Mouse (Mus musculus): ENCODE results near the gene Rpl15. TPM values are rescaled to one million over a fixed set of nuclear protein-coding genes. Genes with fewer than 3 reads are reported as not detected.
"Not testable (repeated sequence)": the region's sequence is repeated elsewhere in the genome, so short reads cannot be mapped to it uniquely, and the experiment has no call there.

Rpl15 gene
- polyA plus RNA-seq, 1 experiment from 2014 or later = 224 TPM

DNA sequence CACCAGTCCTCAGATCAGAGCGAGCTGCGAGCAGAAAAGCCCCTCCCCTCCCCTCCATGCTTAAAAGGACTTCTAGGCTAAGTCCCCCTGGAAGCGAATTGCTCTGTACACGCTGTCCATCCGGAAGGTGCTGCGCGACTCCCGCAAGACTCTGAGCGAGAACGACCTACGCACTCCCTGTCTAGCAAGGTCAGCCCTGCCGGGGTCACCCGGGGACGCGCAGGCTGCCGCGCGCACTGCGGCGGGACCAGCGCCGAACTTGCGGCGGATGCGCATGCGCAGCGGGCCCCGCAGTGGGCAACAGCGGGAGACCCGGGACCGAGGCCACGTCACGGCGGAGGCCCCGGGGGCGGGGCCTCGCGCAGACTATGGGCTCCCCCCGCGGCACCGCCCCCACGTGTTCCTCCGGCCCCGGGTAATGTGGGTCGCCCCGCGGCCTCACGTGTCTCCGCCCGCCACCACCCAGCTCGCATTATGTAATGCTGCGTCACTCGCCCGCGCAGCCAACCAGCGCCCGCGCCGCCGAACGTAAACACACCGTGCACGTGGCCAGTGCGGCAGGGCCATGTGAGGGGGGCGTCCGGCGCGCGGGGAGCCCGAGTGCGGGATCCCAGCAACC is 33.0 kb downstream of the Rpl15 start:
- Histone ChIP-seq H3K9me3 (ENCODE audit: low read length) (no peaks in the 10 kb centered on the region), H3K27me3 (ENCODE audit: insufficient read depth, low read length) (no peaks in the 10 kb centered on the region), H3K4me3 (ENCODE audit: low read depth, low read length) (peak overlapping the region; percentile 87), H3K27ac (ENCODE audit: low read depth) (peak overlapping the region; percentile 99), H3K4me1 (ENCODE audit: insufficient read depth) (peaks cover 21% of the 10 kb centered on the region), H3K9ac (replicated peaks) (peak overlapping the region; percentile 94), H3K4me2 (ENCODE audit: low read depth, low read length) (peak overlapping the region; percentile 93), H3K36me3 (replicated peaks; ENCODE audit: insufficient read depth, low read length) (no peaks in the 10 kb centered on the region)
- WGBS (ENCODE audit: insufficient replicate concordance) = under 1% methylated on average over 61 of the region's 71 CpGs
- peak; percentile 95 for DNase-seq
- peak; percentile 80 for ATAC-seq
- TF ChIP-seq CTCF (IDR thresholded peaks at IDR 0.05; ENCODE audit: low read depth) (no peak), EP300 (IDR thresholded peaks at IDR 0.05; ENCODE audit: low read depth) (0 out of 2 replicates have a peak, but pooled peaks have one; percentile 5)

DNA sequence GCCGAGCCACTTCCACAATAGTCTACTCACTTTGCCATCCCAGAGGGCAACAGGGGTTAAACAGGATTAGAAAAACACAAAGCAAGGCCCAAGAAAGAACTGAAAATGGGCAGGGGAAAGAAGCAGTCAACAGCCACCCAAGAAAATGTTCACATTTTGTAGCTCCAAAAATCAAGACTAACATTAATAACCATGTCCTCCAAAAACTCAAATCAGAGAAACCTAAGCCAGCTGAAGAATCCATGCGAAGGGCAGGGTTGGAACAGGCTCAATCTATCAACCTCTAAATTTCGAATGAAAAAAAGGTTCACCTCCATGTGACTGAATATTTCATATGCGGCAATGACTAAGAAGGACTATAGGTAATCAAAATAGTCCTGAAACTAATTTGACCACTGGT is 33.8 kb downstream of the Rpl15 start:
- Histone ChIP-seq H3K9me3 (ENCODE audit: low read length) (no peaks in the 10 kb centered on the region), H3K27ac (ENCODE audit: low read depth) (peak overlapping the region; percentile 99; the same call in 1 of the 2 replicates), H3K4me1 (ENCODE audit: insufficient read depth) (peaks cover 21% of the 10 kb centered on the region), H3K4me3 (ENCODE audit: low read depth, low read length) (no peak overlapping the region), H3K9ac (replicated peaks) (no peak overlapping the region), H3K4me2 (ENCODE audit: low read depth, low read length) (peak overlapping the region; percentile 93), H3K36me3 (replicated peaks; ENCODE audit: insufficient read depth, low read length) (no peaks in the 10 kb centered on the region), H3K27me3 (ENCODE audit: insufficient read depth, low read length) (no peaks in the 10 kb centered on the region)
- 69% methylated on average over 4 of the region's 4 CpGs for WGBS (ENCODE audit: insufficient replicate concordance)
- ATAC-seq (no peak), DNase-seq (no peak)
- no peak for TF ChIP-seq CTCF (IDR thresholded peaks at IDR 0.05; ENCODE audit: low read depth)
- no peak for TF ChIP-seq EP300 (IDR thresholded peaks at IDR 0.05; ENCODE audit: low read depth)

DNA sequence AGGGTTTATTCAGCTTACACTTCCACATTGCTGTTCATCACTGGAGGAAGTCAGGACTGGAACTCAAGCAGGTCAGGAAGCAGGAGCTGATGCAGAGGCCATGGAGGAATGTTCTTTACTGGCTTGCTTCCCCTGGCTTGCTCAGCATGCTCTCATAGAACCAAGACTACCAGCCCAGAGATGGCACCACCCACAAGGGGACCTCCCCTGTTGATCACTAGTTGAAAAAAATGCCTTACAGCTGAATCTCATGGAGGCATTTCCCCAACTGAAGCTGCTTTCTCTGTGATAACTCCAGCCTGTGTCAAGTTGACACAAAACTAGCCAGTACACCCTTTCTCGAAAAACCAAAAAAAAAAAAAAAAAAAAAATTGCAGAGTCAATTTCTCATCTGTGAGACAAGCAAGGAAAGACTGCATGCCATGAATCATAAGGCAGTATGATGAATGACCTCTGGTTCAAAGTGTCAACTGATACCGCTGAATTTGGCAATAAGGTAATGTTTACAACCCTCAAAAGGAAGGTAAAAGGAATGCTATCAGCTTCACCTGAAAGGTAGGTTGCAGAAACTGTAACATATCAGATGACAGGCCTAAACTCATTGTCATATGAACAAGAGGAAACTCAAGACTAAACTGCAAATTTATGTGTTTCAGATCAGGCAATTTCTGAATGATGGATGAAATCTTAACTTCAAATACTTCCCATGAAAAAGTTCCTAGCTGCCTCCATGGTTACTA is 34.5 kb downstream of the Rpl15 start:
- peaks cover 21% of the 10 kb centered on the region for H3K4me1 ChIP-seq (ENCODE audit: insufficient read depth)
- H3K9me3 ChIP-seq (ENCODE audit: low read length); H3K4me2 ChIP-seq (ENCODE audit: low read depth, low read length); DNase-seq; H3K27ac ChIP-seq (ENCODE audit: low read depth); H3K27me3 ChIP-seq (ENCODE audit: insufficient read depth, low read length); ATAC-seq; H3K4me3 ChIP-seq (ENCODE audit: low read depth, low read length); H3K36me3 ChIP-seq (replicated peaks; ENCODE audit: insufficient read depth, low read length); H3K9ac ChIP-seq (replicated peaks): not testable (repeated sequence)
- WGBS (ENCODE audit: insufficient replicate concordance) = 67% methylated on average over 2 of the region's 2 CpGs

DNA sequence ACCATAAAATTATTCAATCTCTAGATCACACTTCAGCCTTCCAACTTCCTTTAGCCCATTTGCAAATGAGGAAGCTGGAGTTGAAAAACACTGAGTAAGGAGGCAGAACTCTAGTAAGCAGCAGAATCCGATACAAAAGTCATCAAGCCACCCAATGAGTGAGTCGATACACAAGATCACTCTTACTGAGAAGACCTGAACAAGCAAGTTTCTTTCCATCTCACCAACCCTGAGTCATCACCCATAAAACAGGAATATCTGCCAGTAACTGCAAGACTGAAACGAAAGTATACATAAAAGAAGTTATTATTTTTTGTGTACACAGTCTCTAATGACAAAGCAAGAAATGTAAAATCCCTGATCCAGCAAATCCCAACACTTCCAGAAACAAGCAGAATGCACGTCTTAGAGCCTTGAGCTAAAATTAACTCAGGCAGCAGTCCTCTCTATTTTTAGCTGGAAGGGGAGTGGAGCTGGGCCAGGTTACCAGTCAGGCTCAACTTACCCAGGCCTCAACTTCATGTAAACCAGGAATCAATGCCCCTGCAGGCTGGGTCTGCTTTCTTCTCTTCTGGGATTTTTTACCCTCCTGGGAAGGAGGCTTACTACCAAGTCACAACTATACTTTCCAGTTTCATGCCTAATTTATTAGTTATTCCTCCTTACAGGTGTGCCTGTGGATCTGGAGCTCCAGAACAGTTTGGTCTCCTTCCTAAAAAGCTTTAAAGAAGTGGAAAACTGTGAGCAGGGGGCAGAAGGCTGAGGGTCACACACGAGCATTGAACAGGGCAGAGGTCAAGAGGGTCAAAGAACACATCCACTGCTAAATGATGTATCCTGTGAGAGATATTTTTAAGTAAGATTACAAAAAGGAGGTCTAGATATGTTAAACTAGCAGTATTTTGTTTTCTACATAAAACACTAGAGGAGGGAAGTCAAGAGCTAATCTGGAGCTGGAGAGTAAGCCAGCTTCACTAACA is 36.9 kb downstream of the Rpl15 start:
- Histone ChIP-seq H3K9ac (replicated peaks) (no peak overlapping the region), H3K27me3 (ENCODE audit: insufficient read depth, low read length) (no peaks in the 10 kb centered on the region), H3K4me2 (ENCODE audit: low read depth, low read length) (peak overlapping the region; percentile 7; the same call in 1 of the 2 replicates), H3K4me1 (ENCODE audit: insufficient read depth) (peaks cover 21% of the 10 kb centered on the region), H3K36me3 (replicated peaks; ENCODE audit: insufficient read depth, low read length) (no peaks in the 10 kb centered on the region), H3K4me3 (ENCODE audit: low read depth, low read length) (no peak overlapping the region), H3K9me3 (ENCODE audit: low read length) (no peaks in the 10 kb centered on the region), H3K27ac (ENCODE audit: low read depth) (peak overlapping the region; percentile 45; the same call in 1 of the 2 replicates)
- no peak for TF ChIP-seq CTCF (IDR thresholded peaks at IDR 0.05; ENCODE audit: low read depth)
- no peak for TF ChIP-seq EP300 (IDR thresholded peaks at IDR 0.05; ENCODE audit: low read depth)
- ATAC-seq (no peak), DNase-seq (no peak)
- WGBS (ENCODE audit: insufficient replicate concordance) = 41% methylated on average over 5 of the region's 5 CpGs

DNA sequence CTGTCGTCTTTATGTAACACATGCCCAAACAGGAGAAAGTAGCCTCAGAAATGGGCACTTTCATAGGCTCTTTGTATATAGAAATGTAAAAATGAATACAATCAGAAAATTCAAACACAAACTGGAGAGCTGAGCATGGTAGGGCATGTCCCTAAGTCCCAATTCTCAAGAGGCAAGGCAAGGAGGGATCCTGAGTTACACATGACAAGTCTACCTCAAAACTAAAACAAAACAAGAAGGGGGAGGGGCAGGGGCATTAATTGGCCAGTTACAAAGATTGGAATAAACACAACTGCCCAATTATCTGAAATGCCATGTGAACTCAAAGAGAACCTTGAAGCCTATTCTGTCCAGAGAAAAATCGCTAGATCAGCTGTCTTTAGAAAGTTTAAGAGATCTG is 38.1 kb downstream of the Rpl15 start:
- TF ChIP-seq CTCF (IDR thresholded peaks at IDR 0.05; ENCODE audit: low read depth) (no peak), EP300 (IDR thresholded peaks at IDR 0.05; ENCODE audit: low read depth) (no peak)
- H3K36me3 ChIP-seq (replicated peaks; ENCODE audit: insufficient read depth, low read length) = no peaks in the 10 kb centered on the region
- no peak overlapping the region for H3K9ac ChIP-seq (replicated peaks)
- WGBS (ENCODE audit: insufficient replicate concordance) = 74% methylated on average over 2 of the region's 2 CpGs
- no peak overlapping the region for H3K4me2 ChIP-seq (ENCODE audit: low read depth, low read length)
- peaks cover 17% of the 10 kb centered on the region for H3K4me1 ChIP-seq (ENCODE audit: insufficient read depth)
- no peak overlapping the region for H3K4me3 ChIP-seq (ENCODE audit: low read depth, low read length)
- no peak for ATAC-seq
- no peaks in the 10 kb centered on the region for H3K9me3 ChIP-seq (ENCODE audit: low read length)
- DNase-seq = no peak
- H3K27ac ChIP-seq (ENCODE audit: low read depth) = no peak overlapping the region
- no peaks in the 10 kb centered on the region for H3K27me3 ChIP-seq (ENCODE audit: insufficient read depth, low read length)

DNA sequence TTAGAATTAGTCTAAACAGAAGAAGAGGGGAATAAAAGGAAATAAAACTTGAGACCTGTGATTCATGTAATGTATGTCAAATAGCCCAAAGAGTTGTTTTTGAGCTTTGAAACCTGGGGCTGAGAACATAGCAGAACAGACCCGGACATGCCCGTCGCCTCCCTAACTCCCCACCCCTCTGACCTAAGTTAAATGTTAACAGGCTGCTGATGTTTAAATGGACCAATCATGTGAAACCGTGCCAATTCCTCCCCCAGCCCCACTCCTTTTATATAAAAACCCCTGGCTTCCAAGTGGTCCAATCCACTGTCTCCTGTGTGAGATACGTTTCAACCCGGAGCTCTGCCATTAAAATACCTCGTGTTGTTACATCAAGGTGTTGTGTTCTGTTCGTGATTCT is 39.3 kb downstream of the Rpl15 start:
- DNase-seq; ATAC-seq; H3K27ac ChIP-seq (ENCODE audit: low read depth); H3K4me3 ChIP-seq (ENCODE audit: low read depth, low read length); H3K27me3 ChIP-seq (ENCODE audit: insufficient read depth, low read length); H3K9me3 ChIP-seq (ENCODE audit: low read length); H3K36me3 ChIP-seq (replicated peaks; ENCODE audit: insufficient read depth, low read length); H3K9ac ChIP-seq (replicated peaks); H3K4me2 ChIP-seq (ENCODE audit: low read depth, low read length): not testable (repeated sequence)
- 88% methylated on average over 8 of the region's 8 CpGs for WGBS (ENCODE audit: insufficient replicate concordance)
- peaks cover 10% of the 10 kb centered on the region; the same call in 1 of the 2 replicates for H3K4me1 ChIP-seq (ENCODE audit: insufficient read depth)

DNA sequence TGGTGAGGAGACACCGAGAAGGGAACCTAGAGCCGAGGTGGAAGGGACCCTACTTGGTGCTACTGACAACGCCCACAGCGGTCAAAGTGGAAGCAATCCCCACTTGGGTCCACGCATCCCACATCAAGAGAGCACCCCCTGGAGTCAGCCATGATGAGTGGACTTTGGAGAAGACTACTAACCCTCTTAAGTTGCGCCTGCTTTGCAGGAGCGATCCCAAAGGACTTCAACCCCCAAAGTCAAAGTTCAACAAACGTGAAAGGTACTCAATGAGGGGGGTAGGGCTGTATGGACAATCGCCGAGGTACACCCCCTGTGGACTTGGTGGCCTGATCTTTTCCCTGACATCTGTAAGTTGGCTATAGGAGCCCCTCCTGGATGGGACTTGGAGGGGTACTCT is 41.4 kb downstream of the Rpl15 start:
- H3K9ac ChIP-seq (replicated peaks); H3K9me3 ChIP-seq (ENCODE audit: low read length); DNase-seq; ATAC-seq; H3K27me3 ChIP-seq (ENCODE audit: insufficient read depth, low read length); H3K4me1 ChIP-seq (ENCODE audit: insufficient read depth); H3K4me3 ChIP-seq (ENCODE audit: low read depth, low read length); H3K27ac ChIP-seq (ENCODE audit: low read depth); H3K36me3 ChIP-seq (replicated peaks; ENCODE audit: insufficient read depth, low read length); H3K4me2 ChIP-seq (ENCODE audit: low read depth, low read length): not testable (repeated sequence)
- 88% methylated on average over 10 of the region's 10 CpGs for WGBS (ENCODE audit: insufficient replicate concordance)

DNA sequence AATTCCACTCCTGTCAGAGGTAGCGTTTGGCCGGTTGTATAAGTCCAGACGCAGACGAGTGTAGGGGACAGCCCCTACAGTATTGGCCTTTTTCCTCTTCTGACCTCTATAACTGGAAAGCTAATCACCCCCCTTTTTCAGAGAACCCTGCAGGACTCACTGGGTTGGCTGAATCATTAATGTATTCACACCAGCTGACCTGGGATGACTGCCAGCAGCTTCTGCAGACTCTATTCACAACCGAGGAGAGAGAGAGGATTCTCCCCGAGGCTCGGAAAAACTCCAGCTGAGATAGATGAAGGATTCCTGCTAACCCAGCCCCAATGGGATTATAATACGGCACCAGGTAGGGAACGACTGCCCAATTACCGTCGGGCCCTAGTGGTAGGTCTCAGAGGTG is 45.0 kb downstream of the Rpl15 start:
- not testable (repeated sequence) for H3K4me2 ChIP-seq (ENCODE audit: low read depth, low read length); H3K36me3 ChIP-seq (replicated peaks; ENCODE audit: insufficient read depth, low read length); H3K27me3 ChIP-seq (ENCODE audit: insufficient read depth, low read length); H3K9ac ChIP-seq (replicated peaks); ATAC-seq; H3K27ac ChIP-seq (ENCODE audit: low read depth); H3K4me1 ChIP-seq (ENCODE audit: insufficient read depth); DNase-seq; H3K4me3 ChIP-seq (ENCODE audit: low read depth, low read length); H3K9me3 ChIP-seq (ENCODE audit: low read length)
- WGBS (ENCODE audit: insufficient replicate concordance) = 85% methylated on average over 11 of the region's 11 CpGs

Data from liver, postnatal 0 days (tissue).